Mouse (Mus musculus) adrenal gland, adult 2 months (tissue): Measurements from ENCODE around the gene Sun1. TPM values are rescaled to one million over a fixed set of nuclear protein-coding genes. Genes with fewer than 3 reads are reported as not detected.

ENCODE experiments used
- DNase-seq: peaks from one replicate; pipeline ENCODE4 v3.0.0; 2021
- polyA plus RNA-seq: library from polyadenylated mRNA; depleted of rRNA; stranded (reverse); fragments of >200 nt; gene quantifications from 2 replicates; pipeline ENCODE4 v1.2.3, GENCODE M21; 2012
- total RNA-seq, 2 experiments: library from RNA; stranded (reverse); gene quantifications; 2 replicates each; pipeline ENCODE4 v1.2.3; 2021

Sun1 gene
- total and polyA plus RNA-seq, 3 experiments: 61.5 to 93.7 (median 74.4) TPM

GRCm38 (mm10) chr5:139208183-139208582, 7.7 kb downstream of the Sun1 start:
- DNase-seq: no peak

GRCm38 (mm10) chr5:139208871-139209684, 8.6 kb downstream of the Sun1 start:
- no peak for DNase-seq

GRCm38 (mm10) chr5:139209685-139210026, 9.2 kb downstream of the Sun1 start:
- no peak for DNase-seq

- DNase-seq: no peak
Measured at GRCm38 (mm10) chr5:139211737-139212385, 11.4 kb downstream of the Sun1 start.

GRCm38 (mm10) chr5:139214298-139214697, 13.9 kb downstream of the Sun1 start:
- no peak for DNase-seq

GRCm38 (mm10) chr5:139215184-139215583, 14.7 kb downstream of the Sun1 start:
- peak; percentile 87 for DNase-seq

GRCm38 (mm10) chr5:139216121-139216520, 15.7 kb downstream of the Sun1 start:
- no peak for DNase-seq

- DNase-seq: no peak
Measured at GRCm38 (mm10) chr5:139216774-139217173, 16.3 kb downstream of the Sun1 start.

GRCm38 (mm10) chr5:139220006-139220515, 19.6 kb downstream of the Sun1 start:
- DNase-seq: no peak

GRCm38 (mm10) chr5:139220610-139221009, 20.2 kb downstream of the Sun1 start:
- DNase-seq: no peak

GRCm38 (mm10) chr5:139223331-139223730, 22.9 kb downstream of the Sun1 start:
- DNase-seq: no peak

GRCm38 (mm10) chr5:139227236-139227635, 26.8 kb downstream of the Sun1 start:
- no peak for DNase-seq

GRCm38 (mm10) chr5:139227645-139228044, 27.2 kb downstream of the Sun1 start:
- DNase-seq: peak; percentile 50

- DNase-seq: peak; percentile 57
Measured at GRCm38 (mm10) chr5:139228318-139228717, 27.9 kb downstream of the Sun1 start.

GRCm38 (mm10) chr5:139229716-139230115, 29.3 kb downstream of the Sun1 start:
- no peak for DNase-seq

- no peak for DNase-seq
Measured at GRCm38 (mm10) chr5:139232083-139232482, 31.6 kb downstream of the Sun1 start.

- DNase-seq: no peak
Measured at GRCm38 (mm10) chr5:139234423-139234822, 34.0 kb downstream of the Sun1 start.

- DNase-seq: no peak
Measured at GRCm38 (mm10) chr5:139237436-139237835, 37.0 kb downstream of the Sun1 start.

GRCm38 (mm10) chr5:139241022-139241761, 40.8 kb downstream of the Sun1 start:
- no peak for DNase-seq

GRCm38 (mm10) chr5:139243384-139243783, 42.9 kb downstream of the Sun1 start:
- no peak for DNase-seq

- DNase-seq: no peak
Measured at GRCm38 (mm10) chr5:139247767-139248166, 47.3 kb downstream of the Sun1 start.

GRCm38 (mm10) chr5:139248846-139249245, 48.4 kb downstream of the Sun1 start:
- peak; percentile 81 for DNase-seq

GRCm38 (mm10) chr5:139251279-139251678, 50.8 kb downstream of the Sun1 start:
- DNase-seq: no peak
